ENCODE assay signal across 13 mouse cellular contexts in genomic region chr2:84018330-84018729, GRCm38 (mm10). TPM values are rescaled to one million over a fixed set of nuclear protein-coding genes. Genes with fewer than 3 reads are reported as not detected.
DNase-seq lines count a peak whose midpoint lies in the region; ATAC-seq and TF ChIP-seq lines count a peak whose summit lies in the region.
"Had no signal": no experiment of that assay in that cellular context is flagged by ENCODE, and none has a peak within 500 bp of the region (broad histone marks: within the 10 kb centered on the region; RNA-seq: fewer than 3 reads in every experiment).

No protein-coding gene starts in this region.

- no peak overlapping the region for H3K4me2 ChIP-seq in hindbrain, embryonic 14.5 days (replicated peaks)
- H3K4me2 ChIP-seq in hindbrain, postnatal 0 days (ENCODE audit: low read depth, low read length) = no peak overlapping the region
- H3K4me2 ChIP-seq: intestine, embryonic 15.5 days; midbrain, embryonic 12.5 days had no signal

- no peak for ATAC-seq in hindbrain, embryonic 14.5 days (ENCODE audit: low FRiP score)
- ATAC-seq in hindbrain, postnatal 0 days = no peak
- ATAC-seq in erythroblast, adult 5-6 weeks (replicated peaks; ENCODE audit: low FRiP score, poor library complexity, severe bottlenecking) = peak; percentile 62
- ATAC-seq: intestine, embryonic 15.5 days had no signal

- H3K9ac ChIP-seq in hindbrain, embryonic 14.5 days = no peak overlapping the region
- H3K9ac ChIP-seq in hindbrain, postnatal 0 days (replicated peaks; ENCODE audit: low read length) = no peak overlapping the region
- H3K9ac ChIP-seq: intestine, embryonic 15.5 days; midbrain, embryonic 12.5 days had no signal

- 77% methylated on average over 3 of the region's 3 CpGs for WGBS in hindbrain, embryonic 14.5 days
- 55% methylated on average over 3 of the region's 3 CpGs for WGBS in hindbrain, postnatal 0 days

- H3K27ac ChIP-seq in hindbrain, embryonic 14.5 days = no peak overlapping the region
- H3K27ac ChIP-seq in hindbrain, postnatal 0 days = no peak overlapping the region
- H3K27ac ChIP-seq: intestine, embryonic 15.5 days; layer of hippocampus, adult 2 months; midbrain, embryonic 12.5 days had no signal

- no peaks in the 10 kb centered on the region for H3K9me3 ChIP-seq in hindbrain, embryonic 14.5 days (ENCODE audit: control insufficient read depth, low read length)
- H3K9me3 ChIP-seq in hindbrain, postnatal 0 days (ENCODE audit: low read length) = no peaks in the 10 kb centered on the region
- H3K9me3 ChIP-seq: intestine, embryonic 15.5 days; midbrain, embryonic 12.5 days had no signal

- no peaks in the 10 kb centered on the region for H3K36me3 ChIP-seq in hindbrain, embryonic 14.5 days (replicated peaks; ENCODE audit: control insufficient read depth, insufficient read depth)
- H3K36me3 ChIP-seq in hindbrain, postnatal 0 days (ENCODE audit: insufficient read depth, low read length) = no peaks in the 10 kb centered on the region
- H3K36me3 ChIP-seq: intestine, embryonic 15.5 days; midbrain, embryonic 12.5 days had no signal

- H3K4me3 ChIP-seq in hindbrain, embryonic 14.5 days (replicated peaks; ENCODE audit: low read length) = no peak overlapping the region
- no peak overlapping the region for H3K4me3 ChIP-seq in hindbrain, postnatal 0 days (ENCODE audit: low read length)
- H3K4me3 ChIP-seq: intestine, embryonic 15.5 days; layer of hippocampus, adult 2 months; midbrain, embryonic 12.5 days had no signal

- H3K27me3 ChIP-seq in hindbrain, embryonic 14.5 days (ENCODE audit: control insufficient read depth, insufficient read depth, low read length) = no peaks in the 10 kb centered on the region
- no peaks in the 10 kb centered on the region for H3K27me3 ChIP-seq in hindbrain, postnatal 0 days (ENCODE audit: insufficient read depth, low read length)
- H3K27me3 ChIP-seq: intestine, embryonic 15.5 days; midbrain, embryonic 12.5 days had no signal

- no peaks in the 10 kb centered on the region for H3K4me1 ChIP-seq in hindbrain, embryonic 14.5 days (replicated peaks; ENCODE audit: control insufficient read depth, insufficient read depth, low read length)
- no peaks in the 10 kb centered on the region; the same call in 1 of the 2 replicates for H3K4me1 ChIP-seq in hindbrain, postnatal 0 days (ENCODE audit: insufficient read depth, low read length)
- H3K4me1 ChIP-seq: intestine, embryonic 15.5 days; midbrain, embryonic 12.5 days had no signal

- TF ChIP-seq CTCF in hindbrain, postnatal 0 days (IDR thresholded peaks at IDR 0.05; ENCODE audit: low read depth) = no peak

- DNase-seq in hindbrain, embryonic 14.5 days (ENCODE audit: low spot score) = peak; percentile 22
- no peak for DNase-seq in hindbrain, postnatal 0 days (ENCODE audit: low spot score)
- DNase-seq in lung, postnatal 10 days = peak; percentile 35
- no peak for DNase-seq in lung, postnatal 14 days
- DNase-seq in spleen, postnatal 10 days (ENCODE audit: low spot score in 2 of 2) = no peak
- no peak for DNase-seq in thymus, postnatal 14 days
- DNase-seq: cerebellum, adult 2 months; embryo, embryonic 11 days had no signal

RNA-seq across cellular contexts. Expression of gene Gm13691, which starts 28.0 kb away (rescaled TPM):
- not detected in 2 replicates for polyA plus RNA-seq in hindbrain, embryonic 14.5 days (2014; fragmentation: Nextera tagmentation; extraction: Ambion mirVana)
- total RNA-seq in hindbrain, postnatal 0 days (2014; rRNA removed) = not detected in 2 replicates
- not detected in 2 replicates for polyA plus RNA-seq in hindbrain, postnatal 0 days (2015; fragmentation: Nextera tagmentation; extraction: Ambion mirVana)
- not detected in 2 replicates for total RNA-seq in erythroblast, adult 5-6 weeks (2015; ENCODE audit: low replicate concordance)
- 0.14 TPM in 1 of 2 replicates, not detected in the other for total RNA-seq in erythroblast, adult 5-6 weeks (2017; ENCODE audit: low replicate concordance)
- total RNA-seq: liver, adult 2 months had no signal
- polyA plus RNA-seq: cerebellum, adult 2 months; intestine, embryonic 15.5 days; liver, adult 2 months; midbrain, embryonic 12.5 days had no signal

RNA-seq across cellular contexts. Expression of gene Gm13697, which starts 33.8 kb away (rescaled TPM):
- polyA plus RNA-seq in hindbrain, embryonic 14.5 days (2014; fragmentation: Nextera tagmentation; extraction: Ambion mirVana) = not detected in 2 replicates
- not detected in 2 replicates for total RNA-seq in hindbrain, postnatal 0 days (2014; rRNA removed)
- polyA plus RNA-seq in hindbrain, postnatal 0 days (2015; fragmentation: Nextera tagmentation; extraction: Ambion mirVana) = not detected in 2 replicates
- total RNA-seq in erythroblast, adult 5-6 weeks (2015; ENCODE audit: low replicate concordance) = not detected in 2 replicates
- 0.42 TPM in 1 of 2 replicates, not detected in the other for total RNA-seq in erythroblast, adult 5-6 weeks (2017; ENCODE audit: low replicate concordance)
- total RNA-seq: liver, adult 2 months had no signal
- polyA plus RNA-seq: cerebellum, adult 2 months; intestine, embryonic 15.5 days; liver, adult 2 months; midbrain, embryonic 12.5 days had no signal

RNA-seq across cellular contexts. Expression of gene Gm13694, which starts 39.6 kb away (rescaled TPM):
- polyA plus RNA-seq in hindbrain, embryonic 14.5 days (2014; fragmentation: Nextera tagmentation; extraction: Ambion mirVana) = not detected in 2 replicates
- not detected in 2 replicates for total RNA-seq in hindbrain, postnatal 0 days (2014; rRNA removed)
- polyA plus RNA-seq in hindbrain, postnatal 0 days (2015; fragmentation: Nextera tagmentation; extraction: Ambion mirVana) = not detected in 2 replicates
- total RNA-seq in erythroblast, adult 5-6 weeks (2015; ENCODE audit: low replicate concordance) = not detected in 2 replicates
- 0.42 TPM in 1 of 2 replicates, not detected in the other for total RNA-seq in erythroblast, adult 5-6 weeks (2017; ENCODE audit: low replicate concordance)
- total RNA-seq: liver, adult 2 months had no signal
- polyA plus RNA-seq: cerebellum, adult 2 months; intestine, embryonic 15.5 days; liver, adult 2 months; midbrain, embryonic 12.5 days had no signal

RNA-seq across cellular contexts. Expression of gene Gm13696, which starts 45.4 kb away (rescaled TPM):
- not detected in 2 replicates for polyA plus RNA-seq in hindbrain, embryonic 14.5 days (2014; fragmentation: Nextera tagmentation; extraction: Ambion mirVana)
- not detected in 2 replicates for total RNA-seq in hindbrain, postnatal 0 days (2014; rRNA removed)
- polyA plus RNA-seq in hindbrain, postnatal 0 days (2015; fragmentation: Nextera tagmentation; extraction: Ambion mirVana) = not detected in 2 replicates
- not detected in 2 replicates for total RNA-seq in erythroblast, adult 5-6 weeks (2015; ENCODE audit: low replicate concordance)
- total RNA-seq in erythroblast, adult 5-6 weeks (2017; ENCODE audit: low replicate concordance) = 0.42 TPM in 1 of 2 replicates, not detected in the other
- total RNA-seq: liver, adult 2 months had no signal
- polyA plus RNA-seq: cerebellum, adult 2 months; intestine, embryonic 15.5 days; liver, adult 2 months; midbrain, embryonic 12.5 days had no signal

RNA-seq across cellular contexts. Expression of gene Gm13695, which starts 51.2 kb away (rescaled TPM):
- polyA plus RNA-seq in hindbrain, embryonic 14.5 days (2014; fragmentation: Nextera tagmentation; extraction: Ambion mirVana) = not detected in 2 replicates
- not detected in 2 replicates for total RNA-seq in hindbrain, postnatal 0 days (2014; rRNA removed)
- not detected in 2 replicates for polyA plus RNA-seq in hindbrain, postnatal 0 days (2015; fragmentation: Nextera tagmentation; extraction: Ambion mirVana)
- not detected in 2 replicates for total RNA-seq in erythroblast, adult 5-6 weeks (2015; ENCODE audit: low replicate concordance)
- total RNA-seq in erythroblast, adult 5-6 weeks (2017; ENCODE audit: low replicate concordance) = 0.42 TPM in 1 of 2 replicates, not detected in the other
- total RNA-seq: layer of hippocampus, adult 2 months; liver, adult 2 months had no signal
- polyA plus RNA-seq: cerebellum, adult 2 months; intestine, embryonic 15.5 days; liver, adult 2 months; midbrain, embryonic 12.5 days had no signal

Comparison
In these comparisons a context has a peak if more than half of its experiments do, and no peak if none do; other contexts are left out.
1. DNase-seq: peak in hindbrain, embryonic 14.5 days (single experiment) and lung, postnatal 10 days (single experiment); none in hindbrain, postnatal 0 days (single experiment), lung, postnatal 14 days (single experiment), spleen, postnatal 10 days (0 of 2) and thymus, postnatal 14 days (single experiment).